Mouse (Mus musculus) E14TG2a.4 (cell line): ENCODE data around the gene Taf1b.
"Not testable (repeated sequence)": the region's sequence is repeated elsewhere in the genome, so short reads cannot be mapped to it uniquely, and the experiment has no call there.

ENCODE experiments used
- H3K27me3 ChIP-seq: 2 replicates; pipeline ENCODE4 v1.6.1; 2014; ENCODE audit warnings: low read length, control low read depth; ENCODE audit not compliant: insufficient read depth
- H3K36me3 ChIP-seq: 2 replicates; pipeline ENCODE4 v1.6.1; 2014; ENCODE audit warnings: low read length, control low read depth; ENCODE audit not compliant: insufficient read depth
- H3K4me1 ChIP-seq: replicated peaks from 2 replicates; pipeline ENCODE4 v1.6.1; 2014; ENCODE audit warnings: low read depth, low read length, control low read depth
- H3K4me3 ChIP-seq: replicated peaks from 2 replicates; pipeline ENCODE4 v1.5.1; 2014; ENCODE audit warnings: mild to moderate bottlenecking, low read length
- H3K9me3 ChIP-seq: 2 replicates; pipeline ENCODE4 v1.6.1; 2014; ENCODE audit warnings: low read length, control low read depth
- CTCF ChIP-seq: conservative IDR thresholded peaks from 2 replicates; pipeline ENCODE4 v1.5.1; 2014; ENCODE audit warnings: low read length
- NANOG ChIP-seq: IDR thresholded peaks from 2 replicates; pipeline ENCODE4 v1.6.1; 2014; ENCODE audit warnings: borderline replicate concordance, low read length, mixed read lengths
- POU5F1 ChIP-seq: IDR thresholded peaks from 2 replicates; pipeline ENCODE4 v1.6.1; 2014; ENCODE audit warnings: low read length, borderline replicate concordance

The Taf1b gene

DNA sequence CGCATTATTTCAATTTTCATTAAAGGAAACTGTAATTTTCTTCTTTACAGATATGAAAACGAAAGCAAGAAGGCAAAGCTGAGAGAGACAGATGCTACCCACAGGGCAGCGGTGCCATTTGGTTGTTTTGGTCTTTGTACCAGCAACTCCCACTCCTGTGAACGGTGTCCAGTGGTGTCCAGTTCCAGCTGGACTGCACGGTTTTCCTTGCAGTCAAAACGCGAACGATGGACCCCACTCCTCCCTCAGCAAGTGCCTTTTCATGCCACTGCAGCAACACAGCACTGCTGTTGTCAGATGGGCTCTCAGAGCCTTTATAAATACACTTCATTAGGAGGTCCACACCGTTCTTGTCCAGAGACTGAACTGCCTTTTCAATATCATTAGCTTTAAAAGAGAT lies 5.1 kb upstream of the Taf1b start:
- Histone ChIP-seq H3K27me3 (peaks cover 3% of the 10 kb centered on the region), H3K4me1 (no peaks in the 10 kb centered on the region; the same call in 1 of the 2 replicates), H3K4me3 (no peak overlapping the region), H3K9me3 (no peaks in the 10 kb centered on the region), H3K36me3 (no peaks in the 10 kb centered on the region)
- TF ChIP-seq CTCF (no peak), NANOG (no peak), POU5F1 (no peak)

DNA sequence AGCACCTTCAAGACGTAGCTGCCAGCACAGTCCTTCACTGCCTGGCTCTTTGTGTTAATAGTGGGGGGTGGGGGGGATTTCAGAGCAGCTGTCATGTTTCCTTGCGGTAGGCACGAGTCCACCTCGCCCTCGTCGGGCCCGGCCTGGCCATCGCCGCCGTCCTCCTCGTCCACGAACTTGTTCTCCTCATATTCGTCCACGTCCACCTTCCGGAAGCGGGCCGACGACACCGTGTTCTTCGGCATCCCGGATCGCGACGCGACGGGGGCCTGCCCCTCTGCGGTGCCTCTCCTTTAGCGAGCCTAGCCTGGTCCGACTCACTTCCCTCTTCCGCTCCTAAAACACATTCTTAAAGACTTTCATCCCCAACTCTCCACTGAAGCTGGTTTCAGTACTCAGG lies 4.7 kb upstream of the Taf1b start:
- Histone ChIP-seq H3K4me3 (no peak overlapping the region), H3K9me3 (no peaks in the 10 kb centered on the region), H3K4me1 (peaks cover 2% of the 10 kb centered on the region; the same call in 1 of the 2 replicates), H3K27me3 (peaks cover 3% of the 10 kb centered on the region), H3K36me3 (no peaks in the 10 kb centered on the region)
- TF ChIP-seq NANOG (no peak), CTCF (no peak), POU5F1 (no peak)

DNA sequence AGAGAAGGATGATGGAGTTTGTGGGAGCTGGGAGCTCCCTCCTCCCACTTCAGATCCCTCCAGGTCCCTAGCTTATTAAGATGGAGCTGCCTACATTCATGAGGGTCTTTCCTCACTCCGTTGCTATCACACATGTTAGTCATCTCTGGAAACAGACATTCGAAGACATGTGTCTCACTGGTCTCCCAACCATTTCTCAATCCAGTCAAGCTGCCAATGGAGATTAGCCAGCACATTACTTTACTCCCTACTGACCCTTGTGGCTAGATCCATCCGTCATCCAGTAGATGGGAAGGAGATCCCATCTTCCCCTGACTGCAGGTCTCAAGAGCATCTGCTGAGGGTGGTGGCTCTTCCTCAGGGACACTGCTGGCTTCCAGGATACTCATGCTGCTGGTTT lies 3.4 kb upstream of the Taf1b start:
- H3K4me3 ChIP-seq, H3K4me1 ChIP-seq, H3K9me3 ChIP-seq, H3K27me3 ChIP-seq, H3K36me3 ChIP-seq: not testable (repeated sequence)

DNA sequence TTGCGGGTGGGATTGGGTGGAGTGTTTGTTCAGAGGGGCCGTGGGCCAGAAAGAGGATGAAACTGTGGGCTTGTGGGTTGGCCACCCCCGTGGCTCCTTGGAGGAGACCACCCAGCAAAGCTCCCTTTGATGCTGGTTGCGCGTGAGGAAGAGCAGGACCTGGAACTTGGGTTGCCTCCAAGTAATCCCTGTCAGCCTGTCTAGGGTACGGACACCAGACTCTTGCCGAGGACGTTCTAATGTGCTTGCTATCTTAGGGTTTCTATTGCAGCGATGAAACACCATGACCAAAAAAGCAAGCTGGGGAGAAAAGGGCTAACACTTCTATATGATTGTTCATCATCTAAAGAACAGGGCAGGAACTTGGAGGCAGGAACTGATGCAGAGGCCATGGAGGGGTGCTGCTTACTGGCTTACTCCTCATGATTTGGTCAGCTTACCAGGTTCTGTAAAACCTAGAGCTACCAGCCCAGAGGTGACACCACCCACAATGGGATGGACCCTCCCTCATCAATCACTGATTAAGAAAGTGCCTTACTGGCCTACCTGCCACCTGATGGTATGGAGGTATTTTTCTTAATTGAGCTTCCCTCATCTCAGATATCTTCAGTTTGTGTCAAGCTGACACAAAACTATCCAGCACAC lies 804 bp downstream of the Taf1b start:
- H3K27me3 ChIP-seq, H3K4me1 ChIP-seq, H3K36me3 ChIP-seq, H3K9me3 ChIP-seq: not testable (repeated sequence)
- H3K4me3 ChIP-seq = peak overlapping the region; percentile 76

DNA sequence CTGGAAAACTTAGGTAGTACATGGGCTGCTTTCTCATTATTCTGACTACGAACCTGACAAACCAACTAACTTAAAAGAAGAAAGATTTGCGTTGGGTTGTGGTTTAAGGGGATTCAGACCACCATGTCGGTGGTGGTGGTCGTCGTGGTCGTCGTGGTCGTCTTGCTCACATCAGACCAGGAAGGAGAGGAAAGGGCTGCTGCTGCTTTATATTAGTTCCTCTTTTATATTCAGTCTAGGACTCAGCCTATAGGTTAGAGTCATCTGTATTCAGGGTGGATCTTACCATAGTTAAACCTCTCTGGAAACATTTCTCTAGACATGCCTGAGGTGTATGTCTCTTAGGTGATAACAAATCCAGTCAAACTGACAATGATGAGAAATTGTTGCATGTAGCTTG lies 19.0 kb downstream of the Taf1b start:
- Histone ChIP-seq H3K36me3 (peaks cover 66% of the 10 kb centered on the region), H3K4me1 (peaks cover 15% of the 10 kb centered on the region), H3K9me3 (no peaks in the 10 kb centered on the region), H3K27me3 (no peaks in the 10 kb centered on the region), H3K4me3 (no peak overlapping the region)
- TF ChIP-seq POU5F1 (no peak), NANOG (no peak), CTCF (no peak)

DNA sequence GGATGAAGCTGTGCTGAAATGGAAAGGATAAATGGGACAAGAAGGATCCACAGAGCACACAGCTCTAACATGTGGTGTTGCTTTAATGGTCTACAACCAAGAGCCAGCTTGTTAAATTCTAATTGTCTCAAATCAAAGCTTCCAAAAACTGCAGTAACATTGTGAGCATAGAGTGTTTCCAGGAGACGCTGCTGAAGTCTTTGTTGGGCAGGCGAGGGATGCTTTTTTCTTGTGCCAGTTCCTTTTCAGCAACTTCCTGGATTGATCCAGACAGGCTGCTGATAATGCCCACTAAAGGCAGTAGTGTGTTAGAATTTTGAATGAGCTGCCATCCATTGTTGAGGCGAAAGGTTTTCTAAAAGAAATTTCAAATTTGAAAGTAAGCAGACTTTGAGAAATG lies 22.9 kb downstream of the Taf1b start:
- peaks cover 46% of the 10 kb centered on the region for H3K36me3 ChIP-seq
- peaks cover 18% of the 10 kb centered on the region for H3K4me1 ChIP-seq
- H3K9me3 ChIP-seq = no peaks in the 10 kb centered on the region
- TF ChIP-seq CTCF (no peak), NANOG (no peak), POU5F1 (no peak)
- H3K27me3 ChIP-seq = no peaks in the 10 kb centered on the region
- H3K4me3 ChIP-seq = no peak overlapping the region

DNA sequence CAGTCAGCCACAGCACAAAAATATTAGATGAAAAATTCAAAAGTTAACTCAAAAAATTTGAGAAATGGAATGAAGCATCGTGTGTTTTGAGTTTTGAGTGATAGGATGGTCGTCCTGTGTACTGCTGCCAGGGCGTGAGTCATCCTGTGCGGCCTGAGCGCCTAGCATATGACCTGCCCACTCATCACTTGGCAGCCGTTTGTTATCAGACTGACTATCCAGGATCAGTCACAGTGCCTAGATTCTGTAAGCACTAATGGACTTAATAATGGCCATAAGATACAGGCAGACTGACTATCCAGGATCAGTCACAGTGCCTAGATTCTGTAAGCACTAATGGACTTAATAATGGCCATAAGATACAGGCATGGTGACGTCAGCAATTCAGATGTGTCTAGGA lies 26.9 kb downstream of the Taf1b start:
- peaks cover 41% of the 10 kb centered on the region for H3K36me3 ChIP-seq
- H3K9me3 ChIP-seq, H3K4me3 ChIP-seq, H3K4me1 ChIP-seq, H3K27me3 ChIP-seq: not testable (repeated sequence)

DNA sequence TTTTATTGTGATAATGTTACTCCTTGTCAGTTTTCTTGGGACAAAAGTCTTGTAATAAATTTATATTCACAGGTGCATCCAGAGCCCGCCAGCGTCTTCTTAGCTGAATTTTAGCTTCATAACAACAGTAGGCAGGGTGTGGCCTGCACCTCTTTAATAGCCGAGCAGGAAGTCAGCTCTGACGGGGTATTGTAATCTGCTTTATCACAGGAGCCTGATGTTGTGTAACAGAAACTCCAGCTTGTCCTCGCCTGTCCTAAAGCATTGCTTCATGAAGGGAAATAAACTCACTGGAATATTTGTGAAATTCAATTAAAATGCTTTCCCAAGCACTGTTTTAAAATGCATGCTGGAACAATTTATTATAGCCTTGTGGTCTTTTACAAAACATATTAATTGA lies 38.2 kb downstream of the Taf1b start:
- Histone ChIP-seq H3K36me3 (peaks cover 21% of the 10 kb centered on the region), H3K9me3 (no peaks in the 10 kb centered on the region), H3K4me3 (no peak overlapping the region), H3K4me1 (peaks cover 23% of the 10 kb centered on the region), H3K27me3 (no peaks in the 10 kb centered on the region)
- no peak for TF ChIP-seq NANOG
- no peak for TF ChIP-seq POU5F1
- no peak for TF ChIP-seq CTCF

DNA sequence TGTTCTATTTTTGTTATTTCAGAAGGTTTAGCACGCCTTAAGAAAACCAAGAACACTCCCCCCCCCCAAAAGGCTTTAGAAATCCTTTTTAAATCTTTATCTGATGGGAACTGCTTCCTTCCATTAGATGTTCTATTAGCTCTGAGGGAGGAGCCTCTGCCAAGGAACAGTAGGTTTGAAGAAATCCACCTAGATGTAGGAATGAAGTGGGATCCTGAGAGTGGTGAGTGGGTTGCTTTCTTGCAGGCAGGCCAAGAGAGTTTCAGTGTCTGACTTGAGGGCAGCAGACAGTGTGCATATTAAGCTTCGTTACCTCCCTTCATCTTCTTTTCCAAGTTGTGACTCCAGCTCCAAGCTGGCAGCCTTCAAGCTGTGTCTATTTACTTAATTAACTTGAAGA lies 39.0 kb downstream of the Taf1b start:
- TF ChIP-seq POU5F1 = no peak
- no peak for TF ChIP-seq NANOG
- no peak for TF ChIP-seq CTCF
- Histone ChIP-seq H3K27me3 (no peaks in the 10 kb centered on the region), H3K4me3 (no peak overlapping the region), H3K36me3 (peaks cover 16% of the 10 kb centered on the region), H3K4me1 (peaks cover 30% of the 10 kb centered on the region), H3K9me3 (no peaks in the 10 kb centered on the region)

DNA sequence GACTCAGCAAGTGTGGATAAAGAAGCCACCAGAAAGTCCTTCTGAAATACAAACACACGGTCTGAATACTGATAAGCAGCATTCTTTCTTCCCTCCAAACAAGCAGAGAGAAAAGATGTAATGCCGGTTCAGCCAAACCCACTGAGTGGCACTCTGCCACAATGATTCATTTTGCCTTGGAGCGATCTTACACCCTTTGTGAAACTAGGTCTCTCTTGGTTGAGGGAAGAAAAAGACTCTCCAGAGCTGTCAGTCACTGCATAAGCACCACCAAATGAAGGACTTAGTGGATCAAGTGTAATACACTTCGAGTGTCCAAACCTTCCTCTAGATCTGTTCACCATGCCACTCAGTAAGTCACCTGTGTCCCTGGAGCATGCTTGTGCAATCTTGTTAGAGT lies 39.8 kb downstream of the Taf1b start:
- Histone ChIP-seq H3K36me3 (peaks cover 16% of the 10 kb centered on the region), H3K4me1 (peaks cover 32% of the 10 kb centered on the region), H3K27me3 (no peaks in the 10 kb centered on the region), H3K4me3 (no peak overlapping the region), H3K9me3 (no peaks in the 10 kb centered on the region)
- no peak for TF ChIP-seq POU5F1
- TF ChIP-seq NANOG = no peak
- TF ChIP-seq CTCF = no peak
